Comparison of ENCODE assay signal across 8 mouse cellular contexts in the genomic region with DNA sequence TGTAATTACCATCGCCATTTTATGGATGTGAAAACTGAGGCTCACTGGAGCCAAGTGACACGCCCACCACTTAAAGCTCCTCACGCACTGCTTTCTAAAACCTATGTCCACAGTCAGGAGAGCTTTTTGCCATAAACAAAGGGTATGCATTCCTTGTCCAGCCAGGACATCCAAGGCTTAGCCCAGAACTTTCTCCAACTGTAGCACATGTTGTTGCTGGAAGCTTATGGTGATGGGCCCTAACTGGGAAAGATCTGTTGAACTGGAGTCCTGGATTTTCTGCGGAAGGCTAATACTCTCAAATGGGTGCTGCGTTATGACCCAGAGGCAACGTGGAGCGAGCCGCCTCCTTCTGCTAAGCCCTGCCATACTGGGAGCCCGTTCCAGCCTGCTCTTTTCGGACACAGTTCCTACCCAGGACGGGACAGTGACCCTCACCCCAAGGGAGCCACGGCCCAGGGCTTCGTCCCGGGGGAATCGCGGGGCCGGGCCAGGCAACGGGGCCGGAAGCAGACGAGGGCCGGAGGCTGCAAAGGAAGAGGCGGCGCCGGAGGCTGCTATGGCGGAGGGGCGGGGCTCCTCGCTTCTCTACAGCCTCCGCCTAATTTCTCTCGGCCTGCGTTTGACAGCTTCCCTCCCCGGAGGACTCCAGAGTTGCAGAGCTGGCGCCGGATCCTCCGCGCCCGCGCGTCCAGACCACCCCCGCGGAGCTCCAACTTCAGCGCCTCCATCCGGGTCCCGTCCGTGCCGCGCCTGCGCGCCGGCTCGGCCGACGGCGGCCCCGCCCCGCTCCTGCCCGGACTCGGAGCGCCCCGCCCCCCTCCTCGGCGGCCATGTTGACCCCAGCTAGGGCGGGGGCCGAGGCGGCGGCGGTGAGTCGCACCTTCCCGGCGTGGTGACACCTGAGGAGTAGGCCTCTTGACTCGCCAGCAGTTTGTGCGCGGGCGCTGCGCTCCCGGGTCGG. TPM values are rescaled to one million over a fixed set of nuclear protein-coding genes. Genes with fewer than 3 reads are reported as not detected.
DNase-seq lines count a peak whose midpoint lies in the region; ATAC-seq and TF ChIP-seq lines count a peak whose summit lies in the region.

A gene (minus strand): TSS at position 767 of the 964 bp plus-strand sequence.

- no peak for TF ChIP-seq CTCF in E14TG2a.4 (conservative IDR thresholded peaks at IDR 0.05; ENCODE audit: low read length)
- TF ChIP-seq CTCF in stomach, postnatal 0 days (IDR thresholded peaks at IDR 0.05; ENCODE audit: low read depth) = peak; percentile 3; the same call in 1 of the 2 replicates

- peak within 1 kb of the TSS; percentile 86 for H3K9ac ChIP-seq in forebrain, embryonic 12.5 days
- H3K9ac ChIP-seq in heart, embryonic 16.5 days (ENCODE audit: low read length) = peak within 1 kb of the TSS; percentile 91
- H3K9ac ChIP-seq in liver, embryonic 15.5 days = peak within 1 kb of the TSS; percentile 93
- H3K9ac ChIP-seq in neural tube, embryonic 12.5 days = peak within 1 kb of the TSS; percentile 82
- peak within 1 kb of the TSS; percentile 92 for H3K9ac ChIP-seq in stomach, postnatal 0 days (ENCODE audit: low read length)

- peak; percentile 13 for TF ChIP-seq EP300 in stomach, postnatal 0 days (optimal IDR thresholded peaks at IDR 0.05)

- peaks cover 38% of the 10 kb centered on the region for H3K36me3 ChIP-seq in E14TG2a.4 (ENCODE audit: insufficient read depth, low read length)
- H3K36me3 ChIP-seq in forebrain, embryonic 12.5 days (replicated peaks) = peaks cover 13% of the 10 kb centered on the region; the same call in 1 of the 2 replicates
- H3K36me3 ChIP-seq in heart, embryonic 16.5 days (ENCODE audit: control insufficient read depth, insufficient read depth) = no peaks in the 10 kb centered on the region
- H3K36me3 ChIP-seq in liver, embryonic 15.5 days (replicated peaks) = 0 out of 2 replicates have a peak, but pooled peaks cover 8% of the 10 kb centered on the region
- H3K36me3 ChIP-seq in neural tube, embryonic 12.5 days = no peaks in the 10 kb centered on the region; the same call in 1 of the 2 replicates
- H3K36me3 ChIP-seq in stomach, postnatal 0 days (ENCODE audit: control insufficient read depth, insufficient read depth, low read length) = 0 out of 2 replicates have a peak, but pooled peaks cover 2% of the 10 kb centered on the region

- peak within 1 kb of the TSS; percentile 95 for H3K4me3 ChIP-seq in E14TG2a.4 (replicated peaks; ENCODE audit: low read length)
- H3K4me3 ChIP-seq in forebrain, embryonic 12.5 days (replicated peaks) = peak within 1 kb of the TSS; percentile 54
- peak within 1 kb of the TSS; percentile 83 for H3K4me3 ChIP-seq in heart, embryonic 16.5 days (ENCODE audit: low read length)
- H3K4me3 ChIP-seq in liver, embryonic 15.5 days (replicated peaks) = peak within 1 kb of the TSS; percentile 77
- H3K4me3 ChIP-seq in neural tube, embryonic 12.5 days = peak within 1 kb of the TSS; percentile 77
- peak within 1 kb of the TSS; percentile 73 for H3K4me3 ChIP-seq in stomach, postnatal 0 days (ENCODE audit: low read depth, low read length)

- peak; percentile 77 for DNase-seq in c-Kit-positive CD71-positive TER-119-negative erythroid progenitor cells, embryonic 14.5 days (ENCODE audit: low read depth)
- peak; percentile 95 for DNase-seq in kidney, postnatal 25 days
- DNase-seq in stomach, postnatal 0 days (ENCODE audit: low spot score) = peak; percentile 94

- H3K27me3 ChIP-seq in E14TG2a.4 (ENCODE audit: insufficient read depth, low read length) = no peaks in the 10 kb centered on the region
- H3K27me3 ChIP-seq in forebrain, embryonic 12.5 days = no peaks in the 10 kb centered on the region
- H3K27me3 ChIP-seq in heart, embryonic 16.5 days (ENCODE audit: control insufficient read depth, insufficient read depth, low read length) = no peaks in the 10 kb centered on the region
- H3K27me3 ChIP-seq in liver, embryonic 15.5 days = no peaks in the 10 kb centered on the region
- H3K27me3 ChIP-seq in neural tube, embryonic 12.5 days (replicated peaks) = no peaks in the 10 kb centered on the region
- H3K27me3 ChIP-seq in stomach, postnatal 0 days (ENCODE audit: control insufficient read depth, insufficient read depth, low read length) = no peaks in the 10 kb centered on the region

- peak within 1 kb of the TSS; percentile 99 for H3K27ac ChIP-seq in forebrain, embryonic 12.5 days
- peak within 1 kb of the TSS; percentile 100 for H3K27ac ChIP-seq in heart, embryonic 16.5 days (ENCODE audit: low read length)
- H3K27ac ChIP-seq in liver, embryonic 15.5 days (replicated peaks) = peak within 1 kb of the TSS; percentile 98
- H3K27ac ChIP-seq in neural tube, embryonic 12.5 days = peak within 1 kb of the TSS; percentile 89
- peak within 1 kb of the TSS; percentile 99 for H3K27ac ChIP-seq in stomach, postnatal 0 days (replicated peaks)

- under 1% methylated on average over 76 of the region's 76 CpGs for WGBS in forebrain, embryonic 12.5 days
- under 1% methylated on average over 69 of the region's 76 CpGs for WGBS in heart, embryonic 16.5 days
- WGBS in liver, embryonic 15.5 days (ENCODE audit: insufficient replicate concordance) = under 1% methylated on average over 75 of the region's 76 CpGs
- under 1% methylated on average over 75 of the region's 76 CpGs for WGBS in neural tube, embryonic 12.5 days
- WGBS in stomach, postnatal 0 days = under 1% methylated on average over 72 of the region's 76 CpGs

- H3K9me3 ChIP-seq in E14TG2a.4 (ENCODE audit: low read length) = no peaks in the 10 kb centered on the region
- no peaks in the 10 kb centered on the region for H3K9me3 ChIP-seq in forebrain, embryonic 12.5 days
- H3K9me3 ChIP-seq in heart, embryonic 16.5 days (replicated peaks; ENCODE audit: control insufficient read depth, low read length) = no peaks in the 10 kb centered on the region
- no peaks in the 10 kb centered on the region for H3K9me3 ChIP-seq in liver, embryonic 15.5 days (replicated peaks)
- H3K9me3 ChIP-seq in neural tube, embryonic 12.5 days = no peaks in the 10 kb centered on the region
- H3K9me3 ChIP-seq in stomach, postnatal 0 days (ENCODE audit: control insufficient read depth, low read length) = no peaks in the 10 kb centered on the region

- H3K4me1 ChIP-seq in E14TG2a.4 (replicated peaks; ENCODE audit: low read depth, low read length) = peaks cover 85% of the 10 kb centered on the region
- H3K4me1 ChIP-seq in forebrain, embryonic 12.5 days = peaks cover 58% of the 10 kb centered on the region
- peaks cover 55% of the 10 kb centered on the region for H3K4me1 ChIP-seq in heart, embryonic 16.5 days (ENCODE audit: control insufficient read depth, insufficient read depth, low read length)
- peaks cover 70% of the 10 kb centered on the region for H3K4me1 ChIP-seq in liver, embryonic 15.5 days (replicated peaks)
- peaks cover 54% of the 10 kb centered on the region for H3K4me1 ChIP-seq in neural tube, embryonic 12.5 days
- H3K4me1 ChIP-seq in stomach, postnatal 0 days (replicated peaks; ENCODE audit: control insufficient read depth, insufficient read depth) = peaks cover 11% of the 10 kb centered on the region; the same call in 1 of the 2 replicates

- peak within 1 kb of the TSS; percentile 69 for H3K4me2 ChIP-seq in forebrain, embryonic 12.5 days
- H3K4me2 ChIP-seq in heart, embryonic 16.5 days (ENCODE audit: low read depth, low read length) = peak within 1 kb of the TSS; percentile 91
- peak within 1 kb of the TSS; percentile 90 for H3K4me2 ChIP-seq in liver, embryonic 15.5 days
- H3K4me2 ChIP-seq in neural tube, embryonic 12.5 days (replicated peaks) = peak within 1 kb of the TSS; percentile 65
- peak within 1 kb of the TSS; percentile 54 for H3K4me2 ChIP-seq in stomach, postnatal 0 days (replicated peaks; ENCODE audit: low read depth)

- peak; percentile 89 for ATAC-seq in forebrain, embryonic 12.5 days (ENCODE audit: low FRiP score)
- peak; percentile 90 for ATAC-seq in heart, embryonic 16.5 days (replicated peaks; ENCODE audit: extremely low read depth, insufficient read depth, low FRiP score)
- ATAC-seq in liver, embryonic 15.5 days (ENCODE audit: insufficient read depth) = peak; percentile 86
- peak; percentile 89 for ATAC-seq in neural tube, embryonic 12.5 days (ENCODE audit: low FRiP score, low read depth)
- ATAC-seq in stomach, postnatal 0 days (ENCODE audit: low FRiP score, low TSS enrichment) = peak; percentile 88

RNA-seq across cellular contexts. Expression of the gene that starts here (rescaled TPM):
- 17.3 and 18.0 TPM in 2 replicates for polyA plus RNA-seq in forebrain, embryonic 12.5 days (2016; fragmentation: Nextera tagmentation; extraction: Ambion mirVana)
- polyA plus RNA-seq in heart, embryonic 16.5 days (2015; fragmentation: Nextera tagmentation; extraction: Ambion mirVana) = 13.9 and 16.7 TPM in 2 replicates
- 5.5 and 6.3 TPM in 2 replicates for polyA plus RNA-seq in liver, embryonic 15.5 days (2015; fragmentation: Nextera tagmentation; extraction: Ambion mirVana)
- 16.4 and 16.9 TPM in 2 replicates for polyA plus RNA-seq in neural tube, embryonic 12.5 days (2016; fragmentation: Nextera tagmentation; extraction: Ambion mirVana)
- 11.5 and 13.0 TPM in 2 replicates for polyA plus RNA-seq in stomach, postnatal 0 days (2015; fragmentation: Nextera tagmentation; extraction: Ambion mirVana)

Comparison
In these comparisons a context has a peak if more than half of its experiments do, and no peak if none do; other contexts are left out.
1. Peak in every context shown above with its lines: DNase-seq, ATAC-seq, H3K4me3 ChIP-seq and H3K27ac ChIP-seq.